Mouse (Mus musculus) liver, embryonic 11.5 days (tissue): ENCODE data around the gene Trpm5. TPM values are rescaled to one million over a fixed set of nuclear protein-coding genes. Genes with fewer than 3 reads are reported as not detected.

Source experiments
- ATAC-seq: fragments of 200-750 bp; cut with Nextera tagmentation; replicated peaks from 2 replicates; pipeline ENCODE4 v1.8.0; 2017; ENCODE audit warnings: moderate number of reproducible peaks, mild to moderate bottlenecking, moderate TSS enrichment, moderate library complexity; ENCODE audit not compliant: low FRiP score
- DNase-seq: peaks from one replicate; pipeline ENCODE4 v3.0.0-alpha.2; 2017; ENCODE audit warnings: low spot score
- H3K27ac ChIP-seq: fragments of 300-500 bp; sonication (generic); 2 replicates; pipeline ENCODE4 v1.5.1; 2014; ENCODE audit warnings: mild to moderate bottlenecking, low read depth, low read length, control low read depth
- H3K27me3 ChIP-seq: fragments of 300-500 bp; sonication (generic); replicated peaks from 2 replicates; pipeline ENCODE4 v1.6.1; 2014; ENCODE audit warnings: low read length, mixed read lengths; ENCODE audit not compliant: control insufficient read depth, insufficient read depth
- H3K36me3 ChIP-seq: fragments of 300-500 bp; sonication (generic); 2 replicates; pipeline ENCODE4 v1.6.1; 2014; ENCODE audit warnings: mild to moderate bottlenecking, low read length, moderate library complexity, mixed read lengths; ENCODE audit not compliant: control insufficient read depth, insufficient read depth
- H3K4me1 ChIP-seq: fragments of 300-500 bp; sonication (generic); replicated peaks from 2 replicates; pipeline ENCODE4 v1.6.1; 2014; ENCODE audit warnings: low read length, mixed read lengths; ENCODE audit not compliant: control insufficient read depth, insufficient read depth
- H3K4me2 ChIP-seq: fragments of 300-500 bp; sonication (generic); 2 replicates; pipeline ENCODE4 v1.6.1; 2014; ENCODE audit warnings: mild to moderate bottlenecking, control low read depth, moderate library complexity
- H3K4me3 ChIP-seq: fragments of 300-500 bp; sonication (generic); 2 replicates; pipeline ENCODE4 v1.5.1; 2014; ENCODE audit warnings: low read depth, low read length, control low read depth
- H3K9ac ChIP-seq: fragments of 300-500 bp; sonication (generic); 2 replicates; pipeline ENCODE4 v1.6.1; 2014; ENCODE audit warnings: low read depth, low read length, control low read depth
- H3K9me3 ChIP-seq: fragments of 300-500 bp; sonication (generic); 2 replicates; pipeline ENCODE4 v1.6.1; 2016; ENCODE audit warnings: low read length, inconsistent platforms, mixed read lengths; ENCODE audit not compliant: control insufficient read depth
- WGBS: fragments of 180-500 bp; shearing (Covaris S2); extraction: QIAGEN DNeasy Blood & Tissue Kit; methylation state at CpG from one replicate; pipeline ENCODE4 v1.1.7; 2014; 5-methylcytosine and 5-hydroxymethylcytosine counted together
- polyA plus RNA-seq: library from polyadenylated mRNA; unstranded; fragments of >200 nt; fragmentation: Nextera tagmentation; extraction: Ambion mirVana; gene quantifications from 2 replicates; pipeline ENCODE4 v1.2.1, GENCODE M21; 2014

Trpm5 gene
- polyA plus RNA-seq, 1 experiment from 2014 or later, result 1.3 TPM

- H3K4me2 ChIP-seq, result peak overlapping the region; percentile 80
- H3K4me3 ChIP-seq, result peak overlapping the region; percentile 75
- H3K27me3 ChIP-seq, result no peaks in the 10 kb centered on the region
- no peak overlapping the region for H3K27ac ChIP-seq
- DNase-seq (no peak), ATAC-seq (no peak)
- 34% methylated on average over 11 of the region's 11 CpGs for WGBS
- peaks cover 54% of the 10 kb centered on the region for H3K4me1 ChIP-seq
- no peaks in the 10 kb centered on the region for H3K36me3 ChIP-seq
- H3K9ac ChIP-seq, result peak overlapping the region; percentile 93
- no peaks in the 10 kb centered on the region for H3K9me3 ChIP-seq
Measured at GRCm38 (mm10) chr7:143053961-143054611, 40.4 kb downstream of the Trpm5 start.

- Histone ChIP-seq H3K36me3 (no peaks in the 10 kb centered on the region), H3K4me3 (peak overlapping the region; percentile 75), H3K4me2 (peak overlapping the region; percentile 80), H3K9me3 (no peaks in the 10 kb centered on the region), H3K27ac (peak overlapping the region; percentile 79), H3K9ac (peak overlapping the region; percentile 93), H3K27me3 (no peaks in the 10 kb centered on the region), H3K4me1 (peaks cover 45% of the 10 kb centered on the region)
- peak; percentile 46 for ATAC-seq
- peak; percentile 77 for DNase-seq
- under 1% methylated on average over 46 of the region's 46 CpGs for WGBS
Measured at GRCm38 (mm10) chr7:143053008-143053899, 41.2 kb downstream of the Trpm5 start.

- Histone ChIP-seq H3K9ac (peak within 1 kb of the TSS; percentile 93), H3K9me3 (no peaks in the 10 kb centered on the region), H3K4me1 (peaks cover 39% of the 10 kb centered on the region), H3K4me3 (peak within 1 kb of the TSS; percentile 75), H3K27ac (peak within 1 kb of the TSS; percentile 79), H3K36me3 (no peaks in the 10 kb centered on the region), H3K4me2 (peak within 1 kb of the TSS; percentile 80), H3K27me3 (no peaks in the 10 kb centered on the region)
- peak; percentile 86 for ATAC-seq
- under 1% methylated on average over 37 of the region's 37 CpGs for WGBS
- peak; percentile 94 for DNase-seq
Measured at GRCm38 (mm10) chr7:143052626-143053007, 41.8 kb downstream of the Trpm5 start, which contains the start of gene Cd81. Gene Cd81 (plus strand): TSS chr7:143052739.

GRCm38 (mm10) chr7:143051316-143051715 lies 43.1 kb downstream of the Trpm5 start:
- peaks cover 26% of the 10 kb centered on the region for H3K4me1 ChIP-seq
- H3K27ac ChIP-seq, result no peak overlapping the region
- 46% methylated on average over 2 of the region's 2 CpGs for WGBS
- no peaks in the 10 kb centered on the region for H3K36me3 ChIP-seq
- no peak for DNase-seq
- no peak overlapping the region for H3K4me3 ChIP-seq
- no peak overlapping the region for H3K9ac ChIP-seq
- no peaks in the 10 kb centered on the region for H3K27me3 ChIP-seq
- H3K4me2 ChIP-seq, result no peak overlapping the region
- no peaks in the 10 kb centered on the region for H3K9me3 ChIP-seq
- ATAC-seq, result no peak

- Histone ChIP-seq H3K9me3 (no peaks in the 10 kb centered on the region), H3K4me2 (no peak overlapping the region), H3K36me3 (no peaks in the 10 kb centered on the region), H3K9ac (no peak overlapping the region), H3K27me3 (no peaks in the 10 kb centered on the region), H3K27ac (no peak overlapping the region), H3K4me3 (no peak overlapping the region), H3K4me1 (peaks cover 14% of the 10 kb centered on the region)
- no peak for ATAC-seq
- WGBS, result 91% methylated on average over 3 of the region's 3 CpGs
- no peak for DNase-seq
Measured at GRCm38 (mm10) chr7:143049841-143050816, 44.3 kb downstream of the Trpm5 start.

- no peak overlapping the region for H3K4me2 ChIP-seq
- H3K9me3 ChIP-seq, result no peaks in the 10 kb centered on the region; the same call in 1 of the 2 replicates
- H3K4me3 ChIP-seq, result no peak overlapping the region
- no peak overlapping the region for H3K9ac ChIP-seq
- peaks cover 6% of the 10 kb centered on the region for H3K4me1 ChIP-seq
- ATAC-seq, result no peak
- H3K27me3 ChIP-seq, result no peaks in the 10 kb centered on the region
- 79% methylated on average over 3 of the region's 3 CpGs for WGBS
- no peak for DNase-seq
- no peak overlapping the region for H3K27ac ChIP-seq
- H3K36me3 ChIP-seq, result no peaks in the 10 kb centered on the region
Measured at GRCm38 (mm10) chr7:143049331-143049730, 45.1 kb downstream of the Trpm5 start.

- H3K27ac ChIP-seq, result no peak overlapping the region
- H3K4me1 ChIP-seq, result peaks cover 16% of the 10 kb centered on the region
- ATAC-seq (no peak), DNase-seq (no peak)
- no peak overlapping the region for H3K4me3 ChIP-seq
- H3K4me2 ChIP-seq, result no peak overlapping the region
- H3K9me3 ChIP-seq, result no peaks in the 10 kb centered on the region; the same call in 1 of the 2 replicates
- WGBS, result 59% methylated on average over 7 of the region's 7 CpGs
- no peak overlapping the region for H3K9ac ChIP-seq
- H3K36me3 ChIP-seq, result no peaks in the 10 kb centered on the region
- no peaks in the 10 kb centered on the region for H3K27me3 ChIP-seq
Measured at GRCm38 (mm10) chr7:143046358-143046757, 48.1 kb downstream of the Trpm5 start.

GRCm38 (mm10) chr7:143044826-143045206 lies 49.6 kb downstream of the Trpm5 start:
- Histone ChIP-seq H3K27ac (no peak overlapping the region), H3K36me3 (no peaks in the 10 kb centered on the region), H3K4me2 (no peak overlapping the region), H3K4me3 (no peak overlapping the region), H3K9ac (no peak overlapping the region), H3K27me3 (no peaks in the 10 kb centered on the region), H3K4me1 (peaks cover 19% of the 10 kb centered on the region), H3K9me3 (no peaks in the 10 kb centered on the region; the same call in 1 of the 2 replicates)
- no peak for ATAC-seq
- DNase-seq, result no peak
